Mouse (Mus musculus): Measurements from ENCODE around the gene Gcsh.

GRCm38 (mm10) chr8:116943555-116944384 lies 49.6 kb downstream of the Gcsh start:
- no peak for TF ChIP-seq POLR2A (IDR thresholded peaks at IDR 0.05; ENCODE audit: extremely low read depth, insufficient read depth, low read length)
- TF ChIP-seq CTCF (IDR thresholded peaks at IDR 0.05; ENCODE audit: low read depth, low read length) = no peak

Measured in liver, adult 2 months (tissue).